Mouse (Mus musculus): Measurements from ENCODE around the gene Fam240b.

The Fam240b gene

DNA sequence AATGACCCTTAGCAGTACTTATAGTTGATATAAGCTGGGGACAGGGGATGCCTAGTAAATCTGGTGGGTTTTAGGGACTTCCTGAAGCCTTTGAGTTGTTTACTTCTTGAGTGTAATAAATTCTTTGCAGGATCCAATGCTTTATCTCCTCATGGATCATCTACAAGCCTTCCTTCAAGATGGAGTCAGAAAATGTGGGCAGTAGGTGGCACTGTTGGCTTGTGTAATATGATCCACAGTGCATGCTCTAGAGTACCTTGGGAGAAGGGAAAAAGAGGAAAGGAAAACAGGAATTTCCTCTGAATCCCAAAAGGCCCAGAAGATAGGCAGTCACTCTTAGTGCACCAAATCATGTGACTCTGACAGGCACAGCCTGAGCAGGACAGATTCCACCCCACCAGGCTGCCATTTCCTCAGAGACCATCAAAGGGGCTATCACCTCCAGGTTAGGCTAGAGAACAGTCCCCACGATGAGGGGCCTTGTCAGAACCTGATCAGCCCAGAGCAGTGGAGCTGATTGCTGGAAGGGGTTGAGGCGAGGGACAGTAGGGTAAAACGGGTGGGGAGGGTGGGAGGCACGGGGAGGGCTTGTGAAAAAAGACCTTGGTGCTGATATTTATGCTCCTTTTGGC, 54.2 kb downstream of the Fam240b start:
- peak; percentile 56; the same call in 1 of the 2 replicates for ATAC-seq (ENCODE audit: insufficient number of reproducible peaks, low FRiP score, low TSS enrichment)

DNA sequence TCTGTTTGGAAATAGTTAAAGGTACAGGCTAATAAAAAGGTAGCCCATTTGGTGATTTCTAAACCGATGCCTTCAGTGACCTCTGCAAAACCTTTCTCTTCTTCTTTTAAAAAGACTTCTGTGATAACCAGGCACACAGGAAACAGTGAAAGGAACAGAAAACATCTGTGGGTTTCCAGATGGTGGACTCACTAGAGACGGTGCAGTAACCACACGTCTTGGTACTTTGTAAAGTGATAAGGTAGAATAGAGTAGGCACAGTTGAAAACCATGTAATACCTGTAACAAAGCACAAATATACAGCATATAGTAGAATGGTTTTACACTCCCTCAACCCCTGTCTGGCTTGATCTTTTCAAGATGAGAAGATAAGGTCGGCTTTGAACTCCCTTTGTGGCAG, 57.0 kb downstream of the Fam240b start:
- ATAC-seq (ENCODE audit: insufficient number of reproducible peaks, low FRiP score, low TSS enrichment) = no peak

DNA sequence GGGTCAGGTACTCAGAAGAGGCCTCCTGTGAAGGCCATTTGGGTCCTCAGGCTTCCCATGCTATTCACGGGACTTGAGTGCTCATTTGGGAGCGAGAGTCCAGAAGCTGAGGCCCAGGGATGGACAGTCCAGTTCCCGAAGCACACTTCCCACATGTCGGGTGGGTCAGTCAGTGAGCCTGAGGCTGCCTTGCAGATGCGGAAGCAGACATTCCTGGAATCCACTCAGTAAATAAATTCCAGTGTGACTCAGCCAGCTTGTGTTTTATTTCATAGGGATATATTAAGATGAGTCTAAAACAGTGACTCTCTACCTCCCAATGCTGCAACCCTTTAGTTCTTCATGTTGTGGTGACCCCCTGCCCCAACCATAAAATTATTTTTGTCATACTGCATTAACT, 58.1 kb downstream of the Fam240b start:
- ATAC-seq (ENCODE audit: insufficient number of reproducible peaks, low FRiP score, low TSS enrichment) = no peak

DNA sequence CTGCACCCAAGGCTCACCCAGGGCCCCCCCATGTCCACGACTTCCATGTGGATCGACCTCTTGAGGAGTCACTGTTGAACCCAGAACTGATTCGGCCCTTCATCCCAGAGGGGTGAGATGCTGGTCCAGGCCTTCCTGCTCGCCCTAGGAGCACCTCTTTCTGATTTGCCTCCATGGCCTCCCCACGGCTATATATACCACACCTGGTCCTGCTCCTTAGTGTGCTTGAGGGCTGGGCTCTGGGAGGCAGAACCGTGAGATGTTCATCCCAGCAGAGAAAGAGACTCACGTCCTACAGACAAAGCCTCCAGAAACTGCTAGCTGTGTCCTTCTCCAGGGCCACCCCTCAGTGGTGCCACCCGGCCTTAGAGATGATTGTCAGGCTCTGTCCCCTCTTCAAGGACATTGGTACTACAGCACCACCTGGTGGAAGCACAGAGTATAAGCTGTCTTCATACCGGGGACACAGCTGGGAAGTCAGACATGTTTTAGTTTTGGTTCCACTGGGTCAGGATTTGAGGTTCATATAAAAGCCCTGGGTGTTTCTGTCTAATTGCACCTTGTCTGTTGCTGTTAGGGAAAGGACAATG, 58.6 kb downstream of the Fam240b start:
- peak; percentile 65 for ATAC-seq (ENCODE audit: insufficient number of reproducible peaks, low FRiP score, low TSS enrichment)

DNA sequence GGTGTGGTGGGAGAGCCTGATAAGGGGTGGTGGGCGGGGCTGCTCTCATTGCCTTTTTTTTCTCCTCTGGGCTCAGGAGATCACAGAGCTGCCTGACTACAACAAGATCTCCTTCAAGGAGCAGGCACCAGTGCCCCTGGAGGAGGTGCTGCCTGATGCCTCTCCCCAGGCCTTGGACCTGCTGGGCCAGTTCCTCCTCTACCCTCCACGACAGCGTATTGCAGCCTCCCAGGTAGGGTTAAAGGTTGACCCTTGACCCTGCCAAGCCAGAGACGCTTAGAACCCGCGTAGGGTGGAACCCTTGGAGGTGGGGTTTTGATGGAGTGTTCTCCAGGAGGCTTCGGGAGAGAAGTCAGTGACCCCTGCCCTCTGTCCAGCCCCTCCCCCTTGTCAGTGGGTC, 59.8 kb downstream of the Fam240b start:
- ATAC-seq (ENCODE audit: insufficient number of reproducible peaks, low FRiP score, low TSS enrichment) = no peak

DNA sequence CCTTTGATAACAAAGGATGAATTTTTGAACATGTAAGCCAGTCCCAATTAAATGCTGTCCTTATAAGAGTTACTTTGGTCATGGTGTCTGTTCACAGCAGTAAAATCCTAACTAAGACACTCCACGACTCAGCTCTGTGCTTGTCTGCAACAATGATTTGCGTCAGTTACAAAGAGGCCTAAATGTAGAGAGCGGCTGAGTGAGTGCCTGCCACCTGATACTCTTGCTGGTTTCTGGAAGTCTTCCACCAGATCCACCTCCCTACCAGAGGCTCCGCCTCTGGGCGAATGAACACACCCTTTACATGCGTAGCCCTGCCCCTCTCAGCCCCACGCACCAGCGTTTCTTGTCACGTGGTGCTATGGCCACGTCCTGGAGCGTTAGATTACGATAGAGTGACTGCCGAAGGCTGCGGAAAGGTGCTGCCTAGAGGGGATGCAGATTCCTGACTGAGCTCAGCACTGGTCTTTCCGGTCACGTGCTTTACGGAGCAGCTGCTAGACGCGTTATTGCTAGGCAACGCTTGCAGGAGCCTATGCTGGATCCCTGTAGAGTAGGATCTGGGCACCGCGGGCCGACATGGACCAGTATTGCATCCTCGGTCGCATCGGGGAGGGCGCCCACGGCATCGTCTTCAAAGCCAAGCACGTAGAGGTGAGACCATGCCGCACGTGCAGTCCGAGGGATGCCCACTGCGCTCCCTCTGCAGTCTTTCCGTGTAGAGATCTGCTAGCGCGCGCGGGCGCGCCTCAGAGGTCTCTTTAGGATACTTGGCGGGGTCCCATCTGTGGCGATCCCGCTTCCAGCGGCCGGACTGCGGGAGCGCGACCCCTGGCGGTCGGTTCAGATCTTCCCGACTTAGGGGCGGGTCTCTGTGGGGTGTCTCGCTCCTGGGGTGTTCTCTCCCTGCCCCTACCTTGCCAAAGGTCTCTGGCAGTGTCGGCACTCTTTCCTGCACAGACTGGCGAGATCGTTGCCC, 65.3 kb downstream of the Fam240b start, which contains the start of gene Cdk20:
Gene Cdk20, plus strand, starts transcription at position 298 of the 979 bp plus-strand sequence.
- peak; percentile 93 for ATAC-seq (ENCODE audit: insufficient number of reproducible peaks, low FRiP score, low TSS enrichment)
